Mouse (Mus musculus): Measurements from ENCODE around the gene Tceanc2.

GRCm38 (mm10) chr4:107159166-107159773 is 19.6 kb downstream of the Tceanc2 start:
- TF ChIP-seq CTCF (IDR thresholded peaks at IDR 0.05; ENCODE audit: low read depth) (no peak), EP300 (IDR thresholded peaks at IDR 0.05; ENCODE audit: low read depth) (no peak)

All from heart, postnatal 0 days (tissue).